Comparison of ENCODE assay signal across 20 mouse cellular contexts in genomic region chr8:101462515-101462914, GRCm38 (mm10).
A peak's percentile ranks its signal among the peaks of the same experiment; 100 is the strongest.
DNase-seq lines count a peak whose midpoint lies in the region; ATAC-seq lines count a peak whose summit lies in the region.
"Had no signal": no experiment of that assay in that cellular context is flagged by ENCODE, and none has a peak within 500 bp of the region (broad histone marks: within the 10 kb centered on the region; RNA-seq: fewer than 3 reads in every experiment).

No protein-coding gene starts in this region.

- H3K4me3 ChIP-seq in forebrain, embryonic 15.5 days = no peak overlapping the region
- no peak overlapping the region for H3K4me3 ChIP-seq in forebrain, embryonic 10.5 days
- H3K4me3 ChIP-seq in embryonic facial prominence, embryonic 10.5 days = no peak overlapping the region
- H3K4me3 ChIP-seq: hindbrain, embryonic 12.5 days; liver, embryonic 15.5 days; megakaryocyte, embryonic 14.5 days had no signal

- WGBS in forebrain, embryonic 15.5 days = 64% methylated on average over 1 of the region's 1 CpGs
- 92% methylated on average over 1 of the region's 1 CpGs for WGBS in forebrain, embryonic 10.5 days
- WGBS in embryonic facial prominence, embryonic 10.5 days = 84% methylated on average over 1 of the region's 1 CpGs

- no peaks in the 10 kb centered on the region for H3K36me3 ChIP-seq in forebrain, embryonic 15.5 days
- H3K36me3 ChIP-seq in forebrain, embryonic 10.5 days (replicated peaks) = no peaks in the 10 kb centered on the region
- H3K36me3 ChIP-seq in embryonic facial prominence, embryonic 10.5 days (replicated peaks) = no peaks in the 10 kb centered on the region
- H3K36me3 ChIP-seq: hindbrain, embryonic 12.5 days; liver, embryonic 15.5 days had no signal

- H3K4me2 ChIP-seq in forebrain, embryonic 15.5 days (replicated peaks) = no peak overlapping the region
- H3K4me2 ChIP-seq: hindbrain, embryonic 12.5 days; liver, embryonic 15.5 days had no signal

- H3K9ac ChIP-seq in forebrain, embryonic 15.5 days (replicated peaks) = no peak overlapping the region
- H3K9ac ChIP-seq: hindbrain, embryonic 12.5 days; liver, embryonic 15.5 days had no signal

- no peak for DNase-seq in forebrain, embryonic 10.5 days (ENCODE audit: extremely low spot score, low spot score)
- DNase-seq in right cerebral cortex, postnatal 4 days = peak; percentile 5
- no peak for DNase-seq in right cerebral cortex, postnatal 25 days
- peak; percentile 89 to 96 for DNase-seq in cerebellum, postnatal 14 days
- DNase-seq in layer of hippocampus, adult 8-10 months (ENCODE audit: low spot score in 2 of 2) = no peak
- DNase-seq in embryonic facial prominence, embryonic 10.5 days (ENCODE audit: low spot score) = no peak
- DNase-seq: adrenal gland, adult 8-10 months; embryo, embryonic 11 days; gastrocnemius, postnatal 25 days; kidney, adult 18-20 months; kidney, postnatal 25 days; layer of hippocampus, adult 9-11 months; thymus, postnatal 4 days had no signal

- no peak overlapping the region for H3K27ac ChIP-seq in forebrain, embryonic 15.5 days (replicated peaks)
- H3K27ac ChIP-seq in forebrain, embryonic 10.5 days = no peak overlapping the region
- H3K27ac ChIP-seq in embryonic facial prominence, embryonic 10.5 days (replicated peaks) = no peak overlapping the region
- H3K27ac ChIP-seq: hindbrain, embryonic 12.5 days; liver, embryonic 15.5 days had no signal

- ATAC-seq in forebrain, embryonic 15.5 days (replicated peaks) = peak; percentile 82; the same call in 1 of the 2 replicates
- no peak for ATAC-seq in erythroblast, adult 5-6 weeks (replicated peaks; ENCODE audit: low FRiP score, poor library complexity, severe bottlenecking)
- ATAC-seq: lung, postnatal 0 days had no signal

- H3K27me3 ChIP-seq in forebrain, embryonic 15.5 days = no peaks in the 10 kb centered on the region
- H3K27me3 ChIP-seq in forebrain, embryonic 10.5 days (ENCODE audit: poor library complexity, severe bottlenecking) = no peaks in the 10 kb centered on the region
- no peaks in the 10 kb centered on the region for H3K27me3 ChIP-seq in embryonic facial prominence, embryonic 10.5 days (replicated peaks; ENCODE audit: low read depth, poor library complexity, severe bottlenecking)
- H3K27me3 ChIP-seq: CH12.LX; hindbrain, embryonic 12.5 days; liver, embryonic 15.5 days; megakaryocyte, embryonic 14.5 days had no signal

- H3K4me1 ChIP-seq in forebrain, embryonic 15.5 days = 0 out of 2 replicates have a peak, but pooled peaks cover 3% of the 10 kb centered on the region
- no peaks in the 10 kb centered on the region for H3K4me1 ChIP-seq in forebrain, embryonic 10.5 days
- no peaks in the 10 kb centered on the region for H3K4me1 ChIP-seq in embryonic facial prominence, embryonic 10.5 days
- H3K4me1 ChIP-seq: hindbrain, embryonic 12.5 days; liver, embryonic 15.5 days; megakaryocyte, embryonic 14.5 days had no signal

- no peaks in the 10 kb centered on the region for H3K9me3 ChIP-seq in forebrain, embryonic 15.5 days
- H3K9me3 ChIP-seq in forebrain, embryonic 10.5 days = no peaks in the 10 kb centered on the region
- no peaks in the 10 kb centered on the region for H3K9me3 ChIP-seq in embryonic facial prominence, embryonic 10.5 days
- H3K9me3 ChIP-seq: hindbrain, embryonic 12.5 days; liver, embryonic 15.5 days; megakaryocyte, embryonic 14.5 days had no signal

Comparison
In these comparisons a context has a peak if more than half of its experiments do, and no peak if none do; other contexts are left out.
1. DNase-seq: peak in right cerebral cortex, postnatal 4 days (single experiment) and cerebellum, postnatal 14 days (2 of 2); none in forebrain, embryonic 10.5 days (single experiment), right cerebral cortex, postnatal 25 days (single experiment), layer of hippocampus, adult 8-10 months (0 of 2) and embryonic facial prominence, embryonic 10.5 days (single experiment).